Mouse (Mus musculus) forebrain, embryonic 16.5 days (tissue): ENCODE measurements around the gene L2hgdh. TPM values are rescaled to one million over a fixed set of nuclear protein-coding genes. Genes with fewer than 3 reads are reported as not detected.

ENCODE experiments used
- ATAC-seq: fragments of 200-750 bp; cut with Nextera tagmentation; 2 replicates; pipeline ENCODE4 v1.8.0; 2017; ENCODE audit warnings: mild to moderate bottlenecking, moderate library complexity
- H3K27ac ChIP-seq: fragments of 300-500 bp; sonication (generic); 2 replicates; pipeline ENCODE4 v1.5.1; 2014; ENCODE audit warnings: low read length, control low read depth
- H3K27me3 ChIP-seq: fragments of 300-500 bp; sonication (generic); replicated peaks from 2 replicates; pipeline ENCODE4 v1.6.1; 2014; ENCODE audit warnings: low read length; ENCODE audit not compliant: control insufficient read depth, insufficient read depth
- H3K36me3 ChIP-seq: fragments of 300-500 bp; sonication (generic); 2 replicates; pipeline ENCODE4 v1.6.1; 2014; ENCODE audit not compliant: control insufficient read depth, insufficient read depth
- H3K4me1 ChIP-seq: fragments of 300-500 bp; sonication (generic); replicated peaks from 2 replicates; pipeline ENCODE4 v1.6.1; 2014; ENCODE audit warnings: low read length; ENCODE audit not compliant: control insufficient read depth, insufficient read depth
- H3K4me2 ChIP-seq: fragments of 300-500 bp; sonication (generic); 2 replicates; pipeline ENCODE4 v1.6.1; 2014; ENCODE audit warnings: mild to moderate bottlenecking, low read length, control low read depth
- H3K4me3 ChIP-seq: fragments of 300-500 bp; sonication (generic); replicated peaks from 2 replicates; pipeline ENCODE4 v1.5.1; 2014; ENCODE audit warnings: mild to moderate bottlenecking, low read length, control low read depth
- H3K9ac ChIP-seq: fragments of 300-500 bp; sonication (generic); replicated peaks from 2 replicates; pipeline ENCODE4 v1.6.1; 2014; ENCODE audit warnings: low read depth, low read length, control low read depth
- H3K9me3 ChIP-seq: fragments of 300-500 bp; sonication (generic); 2 replicates; pipeline ENCODE4 v1.6.1; 2016; ENCODE audit warnings: low read length; ENCODE audit not compliant: control insufficient read depth
- WGBS: fragments of 180-500 bp; shearing (Covaris S2); extraction: QIAGEN DNeasy Blood & Tissue Kit; methylation state at CpG from one replicate; pipeline ENCODE4 v1.1.7; 2014; 5-methylcytosine and 5-hydroxymethylcytosine counted together
- polyA plus RNA-seq: library from polyadenylated mRNA; unstranded; fragments of >200 nt; fragmentation: Nextera tagmentation; extraction: Ambion mirVana; gene quantifications from 2 replicates; pipeline ENCODE4 v1.2.1, GENCODE M21; 2015

Gene L2hgdh
- polyA plus RNA-seq, 1 experiment from 2014 or later = 15.0 TPM

DNA sequence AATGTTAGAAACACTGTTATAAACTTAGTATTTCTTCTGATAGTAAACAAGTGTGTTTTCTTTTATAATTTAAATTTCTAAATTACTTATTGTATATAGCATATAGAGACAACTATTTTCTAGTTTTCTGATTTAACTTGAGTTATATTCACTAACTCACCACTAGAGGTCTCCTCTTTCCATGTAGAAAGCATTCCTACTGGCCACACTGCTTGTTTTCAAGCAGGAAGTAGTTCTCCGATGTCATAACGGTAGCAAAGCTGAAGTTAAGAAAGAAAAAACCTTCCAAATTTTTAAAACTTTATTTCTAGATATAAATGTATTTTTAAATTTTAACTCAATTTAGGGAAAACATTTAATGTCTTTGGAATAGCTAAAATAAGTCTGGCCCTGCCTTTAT, 8.8 kb upstream of the L2hgdh start:
- Histone ChIP-seq H3K27me3 (no peaks in the 10 kb centered on the region), H3K9ac (no peak overlapping the region), H3K27ac (no peak overlapping the region), H3K36me3 (no peaks in the 10 kb centered on the region), H3K4me1 (no peaks in the 10 kb centered on the region), H3K4me2 (no peak overlapping the region), H3K9me3 (no peaks in the 10 kb centered on the region), H3K4me3 (no peak overlapping the region)
- WGBS = 1% methylated on average over 2 of the region's 2 CpGs
- ATAC-seq = peak; percentile 66; the same call in 1 of the 2 replicates

DNA sequence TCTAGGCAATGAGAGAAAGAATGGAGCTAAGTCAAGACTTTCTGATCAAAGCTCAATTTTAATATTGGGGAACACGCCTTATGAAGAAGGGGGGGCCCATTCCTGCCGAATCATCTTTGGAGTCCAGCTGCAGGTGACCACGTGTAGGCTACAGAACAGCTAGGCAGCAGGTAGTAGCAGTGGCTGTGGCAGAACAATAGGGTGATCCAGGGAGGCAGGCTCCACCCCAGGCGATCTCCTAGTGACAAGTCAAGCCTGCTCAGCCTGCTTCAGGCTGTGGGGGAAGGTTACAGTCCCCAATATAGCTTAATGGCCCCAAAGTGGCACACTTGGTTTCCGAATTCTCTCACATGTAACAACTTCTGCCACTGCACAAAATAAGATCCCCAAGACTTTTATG, 7.5 kb upstream of the L2hgdh start:
- no peak overlapping the region for H3K4me2 ChIP-seq
- WGBS = 39% methylated on average over 5 of the region's 5 CpGs
- no peaks in the 10 kb centered on the region for H3K27me3 ChIP-seq
- H3K9me3 ChIP-seq = no peaks in the 10 kb centered on the region
- H3K4me1 ChIP-seq = no peaks in the 10 kb centered on the region
- H3K27ac ChIP-seq = no peak overlapping the region
- no peak overlapping the region for H3K9ac ChIP-seq
- ATAC-seq = no peak
- H3K36me3 ChIP-seq = no peaks in the 10 kb centered on the region
- no peak overlapping the region for H3K4me3 ChIP-seq

DNA sequence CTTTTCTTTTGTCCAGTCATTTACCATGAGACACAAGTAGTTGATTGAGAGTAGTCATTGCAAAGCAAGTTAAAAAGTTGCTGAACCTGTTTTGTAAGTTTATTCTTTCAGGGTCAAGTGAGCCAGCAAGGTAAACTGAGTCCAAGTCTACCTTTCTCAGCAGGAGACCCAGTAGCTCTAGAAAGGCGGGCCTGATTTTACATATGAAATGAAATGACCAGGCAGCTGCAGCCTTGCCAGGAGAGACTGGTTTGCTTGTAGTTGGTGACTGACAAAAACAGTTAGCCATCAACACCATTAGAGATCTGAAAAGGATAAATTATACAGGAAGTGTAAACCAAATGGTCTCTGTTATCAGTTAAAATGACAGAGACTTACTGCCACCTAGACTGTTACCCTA, 5.6 kb upstream of the L2hgdh start:
- no peak for ATAC-seq
- Histone ChIP-seq H3K9ac (no peak overlapping the region), H3K9me3 (no peaks in the 10 kb centered on the region), H3K4me1 (peaks cover 2% of the 10 kb centered on the region), H3K27me3 (no peaks in the 10 kb centered on the region), H3K4me3 (no peak overlapping the region), H3K27ac (no peak overlapping the region), H3K4me2 (no peak overlapping the region), H3K36me3 (no peaks in the 10 kb centered on the region)
- 79% methylated on average over 1 of the region's 1 CpGs for WGBS

DNA sequence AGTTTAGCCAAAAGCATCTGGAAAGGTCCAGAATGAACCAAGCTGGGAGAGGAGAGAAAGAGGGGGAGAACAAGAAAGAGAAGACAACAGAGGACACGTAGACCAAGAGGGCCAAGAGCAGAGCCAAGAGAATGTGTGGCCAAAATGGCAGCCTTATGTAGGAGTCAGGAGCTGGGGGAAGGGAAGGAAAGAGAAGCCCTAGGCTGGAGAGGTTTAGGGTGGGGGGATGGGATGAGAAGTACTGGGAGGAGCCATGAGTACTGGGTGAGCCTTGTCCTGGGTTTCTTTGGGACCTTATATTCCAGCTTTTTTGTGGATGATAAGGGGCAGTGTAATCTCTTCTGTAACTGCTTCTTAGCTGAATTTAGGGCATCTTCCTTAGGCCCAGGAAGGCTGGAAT, 4.6 kb upstream of the L2hgdh start:
- ATAC-seq = no peak
- no peak overlapping the region for H3K4me3 ChIP-seq
- H3K4me2 ChIP-seq = no peak overlapping the region
- H3K9me3 ChIP-seq = no peaks in the 10 kb centered on the region
- 0 out of 2 replicates have a peak overlapping the region, but pooled peaks have one; percentile 3 for H3K27ac ChIP-seq
- H3K27me3 ChIP-seq = no peaks in the 10 kb centered on the region
- H3K4me1 ChIP-seq = peaks cover 5% of the 10 kb centered on the region
- no peaks in the 10 kb centered on the region for H3K36me3 ChIP-seq
- WGBS = 71% methylated on average over 1 of the region's 1 CpGs
- no peak overlapping the region for H3K9ac ChIP-seq

DNA sequence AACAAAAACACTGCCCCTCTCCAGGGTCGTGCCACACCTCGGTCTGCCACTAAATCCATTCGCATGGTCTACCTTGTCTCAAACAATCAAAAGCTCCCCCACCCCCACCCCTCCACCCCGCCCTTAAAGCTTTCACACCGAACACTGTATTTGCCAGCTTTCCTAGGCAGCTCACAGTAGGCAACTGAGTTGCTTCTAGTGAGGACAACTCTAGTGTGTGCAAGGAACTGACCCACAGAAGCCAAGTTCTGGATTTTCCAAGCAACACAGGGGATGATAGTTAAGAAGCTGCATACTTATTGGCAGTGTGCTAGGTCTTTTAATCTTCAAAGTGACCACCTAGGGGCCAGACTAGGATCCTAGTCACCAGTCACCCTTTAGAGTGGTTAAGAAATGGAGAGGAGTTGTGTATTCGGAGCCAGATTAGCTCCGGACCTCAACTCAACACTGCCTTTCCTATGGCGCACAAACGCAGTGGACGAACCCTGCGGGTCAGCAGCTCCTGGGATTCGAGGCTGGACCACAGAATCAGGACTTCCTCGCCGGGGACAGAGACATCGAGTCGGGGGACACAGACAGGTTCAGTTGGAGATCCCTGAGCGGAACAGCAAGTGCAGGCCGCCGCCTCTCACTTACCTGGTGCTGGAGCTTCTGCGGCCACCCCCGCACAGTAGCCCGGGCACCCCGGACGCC, 509 bp downstream of the L2hgdh start:
- Histone ChIP-seq H3K27me3 (no peaks in the 10 kb centered on the region), H3K9me3 (peaks cover 7% of the 10 kb centered on the region), H3K4me1 (peaks cover 14% of the 10 kb centered on the region), H3K9ac (peak overlapping the region; percentile 70), H3K36me3 (peaks cover 3% of the 10 kb centered on the region; the same call in 1 of the 2 replicates), H3K27ac (no peak overlapping the region), H3K4me3 (peak overlapping the region; percentile 87), H3K4me2 (peak overlapping the region; percentile 97)
- peak; percentile 13 for ATAC-seq
- WGBS = under 1% methylated on average over 20 of the region's 24 CpGs

DNA sequence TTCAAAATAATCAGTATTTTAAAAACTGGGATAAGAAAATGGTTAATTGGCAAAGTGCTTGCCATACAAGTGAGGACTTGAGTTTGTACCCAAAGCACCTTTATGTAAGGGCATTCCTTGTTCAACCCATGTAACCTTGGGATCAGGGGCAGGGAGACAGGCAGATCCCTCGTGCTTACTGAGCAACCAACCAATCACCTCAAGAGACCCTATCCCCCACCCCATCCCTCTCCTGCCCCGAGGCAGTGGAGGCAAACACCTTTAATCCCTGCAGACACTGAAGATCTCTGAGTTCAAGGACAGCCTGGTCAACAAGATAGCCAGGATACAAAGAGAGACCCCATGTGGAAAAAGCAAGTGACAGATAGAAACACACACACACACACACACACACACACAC, 1.3 kb downstream of the L2hgdh start:
- Histone ChIP-seq H3K4me2 (no peak overlapping the region), H3K9ac (no peak overlapping the region), H3K27ac (no peak overlapping the region), H3K36me3 (peaks cover 3% of the 10 kb centered on the region; the same call in 1 of the 2 replicates), H3K9me3 (peaks cover 7% of the 10 kb centered on the region), H3K4me3 (no peak overlapping the region), H3K4me1 (peaks cover 14% of the 10 kb centered on the region), H3K27me3 (no peaks in the 10 kb centered on the region)
- no peak for ATAC-seq
- 44% methylated on average over 2 of the region's 2 CpGs for WGBS

DNA sequence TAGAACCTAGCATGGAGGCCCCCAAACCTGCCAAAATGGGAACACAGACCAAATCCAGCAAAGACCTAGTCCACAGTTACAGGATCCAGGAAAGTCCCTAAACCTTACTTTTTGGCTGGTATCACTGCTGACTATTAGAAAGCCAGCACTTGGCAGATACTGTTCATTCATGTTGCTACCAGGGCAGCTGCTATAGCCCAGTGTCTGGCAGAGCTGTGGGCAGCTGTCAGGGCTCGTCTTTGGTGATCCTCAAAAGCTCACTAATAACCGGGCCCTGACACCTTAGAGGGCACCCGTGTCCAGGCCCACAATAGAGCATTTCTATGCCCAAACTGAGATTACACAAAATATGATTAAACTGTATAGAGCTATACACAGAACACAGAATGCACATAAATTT, 1.8 kb downstream of the L2hgdh start:
- H3K27ac ChIP-seq = no peak overlapping the region
- peaks cover 14% of the 10 kb centered on the region for H3K4me1 ChIP-seq
- H3K27me3 ChIP-seq = no peaks in the 10 kb centered on the region
- ATAC-seq = no peak
- peaks cover 3% of the 10 kb centered on the region; the same call in 1 of the 2 replicates for H3K36me3 ChIP-seq
- no peak overlapping the region for H3K4me2 ChIP-seq
- no peak overlapping the region for H3K9ac ChIP-seq
- peaks cover 7% of the 10 kb centered on the region for H3K9me3 ChIP-seq
- H3K4me3 ChIP-seq = no peak overlapping the region
- WGBS = 89% methylated on average over 3 of the region's 3 CpGs

DNA sequence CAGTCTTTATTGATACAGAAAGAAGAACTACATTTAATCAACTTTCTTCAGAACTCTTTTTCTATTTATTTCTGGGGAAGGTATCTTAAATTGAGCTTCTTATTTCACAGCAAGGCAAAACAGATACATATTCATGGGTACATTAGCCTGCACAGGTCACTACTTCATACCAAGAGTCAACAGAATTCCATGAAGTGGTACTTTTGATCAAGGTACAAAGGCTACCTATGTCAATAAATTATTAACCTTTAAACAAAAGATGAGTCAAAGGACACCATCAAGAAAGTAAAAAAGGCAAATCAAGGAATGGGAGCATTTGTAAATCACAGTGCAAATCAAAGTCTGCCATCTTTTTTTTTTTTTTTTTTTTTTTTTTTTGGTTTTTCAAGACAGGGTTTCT, 11.0 kb downstream of the L2hgdh start:
- H3K9me3 ChIP-seq = no peaks in the 10 kb centered on the region
- H3K36me3 ChIP-seq = peaks cover 3% of the 10 kb centered on the region; the same call in 1 of the 2 replicates
- no peaks in the 10 kb centered on the region for H3K4me1 ChIP-seq
- no peak overlapping the region for H3K9ac ChIP-seq
- H3K4me3 ChIP-seq = no peak overlapping the region
- H3K4me2 ChIP-seq = no peak overlapping the region
- no peak overlapping the region for H3K27ac ChIP-seq
- H3K27me3 ChIP-seq = no peaks in the 10 kb centered on the region
- ATAC-seq = no peak

DNA sequence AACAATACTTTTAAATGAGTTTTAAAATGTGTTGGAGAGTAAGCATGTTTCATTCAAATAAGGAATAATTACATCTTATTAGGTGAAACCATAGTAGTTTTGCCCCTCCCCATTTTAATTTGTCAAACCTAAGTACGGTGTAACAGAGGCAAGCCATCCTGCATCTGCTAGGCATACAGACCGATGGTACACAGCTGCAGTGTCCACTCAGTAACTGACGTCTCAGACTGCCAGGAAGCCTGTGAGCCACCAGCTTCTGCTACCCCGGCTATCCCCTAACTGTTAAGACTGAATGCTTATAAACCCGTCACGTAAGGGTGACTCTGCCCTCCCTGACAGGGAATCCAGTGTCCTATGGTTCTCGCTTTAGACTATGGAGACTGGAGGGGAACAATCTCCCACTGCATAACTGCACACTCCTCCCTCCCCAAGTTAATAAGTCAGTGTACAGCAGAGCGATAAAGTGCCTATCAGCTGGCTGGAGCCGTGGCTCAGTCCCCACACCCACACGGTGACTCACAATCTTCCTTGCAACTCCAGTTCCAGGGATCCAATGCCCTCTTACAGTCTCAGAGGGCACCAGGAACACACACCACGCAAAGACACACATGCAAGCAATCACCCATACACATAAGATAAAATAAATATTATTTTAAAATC, 19.7 kb downstream of the L2hgdh start:
- WGBS = 86% methylated on average over 11 of the region's 11 CpGs
- Histone ChIP-seq H3K9me3 (no peaks in the 10 kb centered on the region), H3K9ac (no peak overlapping the region), H3K27me3 (no peaks in the 10 kb centered on the region), H3K36me3 (no peaks in the 10 kb centered on the region), H3K4me2 (no peak overlapping the region), H3K4me3 (no peak overlapping the region), H3K27ac (no peak overlapping the region), H3K4me1 (no peaks in the 10 kb centered on the region)
- no peak for ATAC-seq
